Mouse (Mus musculus) adrenal gland, postnatal 36 days (tissue): Measurements from ENCODE around the gene Crym. TPM values are rescaled to one million over a fixed set of nuclear protein-coding genes. Genes with fewer than 3 reads are reported as not detected.
A peak's percentile ranks its signal among the peaks of the same experiment; 100 is the strongest.

Experiments used
- DNase-seq, 2 experiments: peaks; one replicate each; pipeline ENCODE4 v3.0.0; 2021; ENCODE audit warnings: mixed read lengths in 1 of 2
- total RNA-seq, 2 experiments: library from RNA; stranded (reverse); gene quantifications; 2 replicates each; pipeline ENCODE4 v1.2.3; 2021

Gene Crym
- total RNA-seq, 2 experiments from 2014 or later: 2.6 to 21.3 TPM

- DNase-seq: no peak
These were observed 38.2 kb downstream of the Crym start for GRCm38 (mm10) chr7:120163581-120164251.

DNA sequence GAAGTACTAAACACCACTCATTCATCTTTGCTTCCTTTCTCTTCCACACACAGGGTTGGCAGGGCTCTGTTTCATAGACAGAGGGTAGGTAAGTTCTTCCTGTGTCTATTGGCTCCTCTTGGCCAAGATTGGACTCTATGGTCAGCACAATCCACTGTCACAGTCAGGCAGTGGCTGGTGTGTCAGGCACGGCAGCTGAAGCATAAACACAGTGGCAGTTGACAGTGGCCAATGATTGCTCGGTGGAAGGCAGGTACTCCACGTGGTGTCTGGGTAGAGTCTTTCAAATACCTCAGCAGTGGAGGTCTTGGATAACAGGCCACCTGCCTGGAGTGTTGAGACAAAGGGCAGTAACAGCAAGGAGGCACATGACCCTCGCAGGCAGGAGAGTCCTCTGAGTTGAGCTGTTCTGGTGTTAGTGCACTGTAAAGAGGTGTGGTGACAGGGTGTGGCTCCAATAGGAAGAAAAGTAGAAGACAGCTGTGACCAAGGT is 43.7 kb downstream of the Crym start:
- no peak for DNase-seq

DNA sequence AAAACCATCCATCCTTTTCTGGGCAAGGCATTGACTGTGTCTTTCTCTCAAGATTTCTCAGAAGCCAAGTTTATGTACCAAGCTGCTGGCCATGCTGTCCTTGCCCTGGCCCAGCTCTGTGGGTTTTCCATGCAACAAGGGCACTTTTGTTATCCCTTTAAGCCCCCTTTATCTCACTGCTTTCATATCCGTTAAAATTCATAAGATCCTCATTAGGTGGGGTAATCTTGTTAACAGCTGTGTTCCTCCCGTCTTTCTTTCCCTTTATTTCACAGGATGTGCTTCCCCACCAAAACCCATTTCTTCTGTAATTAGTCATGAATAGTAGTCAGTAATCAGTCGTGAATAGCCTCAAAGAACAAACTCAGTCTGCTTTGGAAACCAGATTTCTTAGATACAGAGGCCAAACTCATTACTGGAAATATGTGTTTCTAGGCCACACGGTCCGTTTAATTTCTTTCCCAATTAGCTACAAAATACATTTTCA is 44.3 kb downstream of the Crym start:
- DNase-seq: no peak

DNA sequence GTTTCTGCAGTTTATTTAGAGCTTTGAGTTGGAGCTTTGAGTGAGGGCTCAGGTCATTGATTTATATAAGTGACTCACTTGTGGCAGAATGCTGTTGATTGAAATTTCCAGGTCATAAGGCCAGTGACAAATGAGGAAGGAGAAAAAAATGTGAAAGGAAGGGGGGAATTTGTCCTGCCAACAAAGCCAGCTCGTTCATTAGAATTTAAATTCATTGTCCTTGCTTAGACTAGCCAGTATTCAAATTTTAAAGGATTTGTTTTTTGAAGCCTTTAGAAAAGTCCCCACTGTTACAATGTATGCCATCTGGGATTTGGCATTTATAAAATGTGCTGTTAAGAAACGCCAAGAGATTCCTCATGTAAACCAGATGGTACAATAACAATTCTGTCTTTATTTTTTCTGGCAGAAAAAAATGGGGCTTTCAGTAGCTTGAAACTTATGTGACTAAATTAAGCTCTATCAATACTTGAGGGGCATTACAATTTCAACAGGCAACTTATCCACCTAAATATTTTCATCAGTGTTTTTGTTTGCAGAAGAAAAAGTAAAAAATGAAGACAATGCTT is 45.0 kb downstream of the Crym start:
- DNase-seq: no peak

DNA sequence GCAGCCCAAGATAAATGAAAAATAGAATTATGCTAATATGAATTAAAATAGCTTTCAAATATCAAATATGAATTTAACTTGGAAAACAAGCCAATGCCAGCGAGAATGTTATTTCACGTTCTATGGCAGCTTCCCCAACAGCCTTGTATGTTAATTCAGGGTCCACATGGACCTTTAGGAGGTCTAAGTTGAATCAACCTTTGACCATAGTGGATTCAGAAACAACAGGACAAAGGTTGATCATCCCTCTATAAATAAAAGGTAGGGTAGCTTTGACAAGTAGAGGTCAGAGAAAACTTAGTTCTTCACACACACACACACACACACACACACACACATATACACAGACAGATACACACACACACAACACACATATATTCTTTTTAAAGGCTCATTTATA is 51.0 kb downstream of the Crym start:
- DNase-seq: no peak

GRCm38 (mm10) chr7:120150257-120150656 is 51.7 kb downstream of the Crym start:
- DNase-seq: peak in 1 of 2 experiments; percentile 16

DNA sequence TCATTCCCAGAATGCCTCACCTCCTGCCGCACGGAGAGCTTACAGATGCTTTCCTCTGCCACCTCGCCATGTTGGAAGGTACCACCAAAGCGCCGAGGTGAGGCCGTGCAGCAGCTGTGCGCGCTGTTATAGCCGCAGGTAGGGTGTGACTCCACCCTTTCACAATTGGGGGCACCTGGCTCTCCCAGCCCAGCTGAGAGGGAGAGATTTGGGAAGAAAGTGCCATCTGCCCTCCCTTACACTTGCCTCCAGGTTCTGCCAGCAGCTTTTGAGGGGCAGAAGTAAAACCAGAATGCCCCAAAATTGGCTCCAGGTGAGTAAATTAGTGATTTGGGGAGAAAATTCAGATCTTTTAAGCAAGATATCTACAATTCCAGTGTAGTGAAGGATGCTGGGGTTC is 56.7 kb downstream of the Crym start, which contains the start of gene Zp2:
Zp2 (minus strand) TSS at position 101 of the 400 bp plus-strand sequence.
- no peak for DNase-seq

DNA sequence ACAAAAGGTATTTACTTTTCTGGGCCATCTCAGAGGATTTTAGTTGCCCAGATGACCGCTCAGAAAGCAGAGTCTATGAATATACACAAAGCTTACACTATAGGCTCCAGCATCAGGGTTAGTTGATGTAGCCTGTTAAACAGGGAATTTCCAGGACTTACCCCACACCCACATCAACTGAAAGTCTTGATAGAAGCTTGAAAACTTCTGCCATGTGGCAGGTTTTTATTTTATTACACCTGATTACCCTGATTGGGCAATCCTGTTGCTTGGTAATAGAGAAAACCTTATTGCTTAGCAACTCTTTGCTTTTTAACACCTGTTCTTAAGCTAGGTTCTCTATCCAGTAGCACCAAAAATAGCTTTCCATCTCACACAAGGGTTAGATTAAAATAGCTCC is 59.2 kb downstream of the Crym start:
- no peak for DNase-seq

Other genes with a start within 250 kb of the Crym start
- gene Dnah3, start 106.8 kb downstream of the Crym start, total RNA-seq: under 1 TPM; 0.16 to 0.20 TPM
- gene Tmem159, start 99.8 kb downstream of the Crym start, total RNA-seq: 10 to 100 TPM; 94.4 to 98.7 TPM
- gene Zp2, start 56.8 kb downstream of the Crym start, total RNA-seq: not detected
- under 1 TPM; 0.16 to 0.63 TPM for gene Anks4b, start 28.3 kb downstream of the Crym start, total RNA-seq
- not detected for gene Abca14, start 1.9 kb upstream of the Crym start, total RNA-seq
- not detected for gene Abca15, start 126.6 kb upstream of the Crym start, total RNA-seq
- not detected for gene Abca16, start 207.5 kb upstream of the Crym start, total RNA-seq